Mouse (Mus musculus): ENCODE measurements around the gene Stk36.

Gene Stk36

GRCm38 (mm10) chr1:74665153-74665552, 63.9 kb downstream of the Stk36 start:
- in situ Hi-C loops (cut with MboI, MseI), result no loop called here

- in situ Hi-C loops (cut with MboI, MseI), result no loop called here
These were observed 67.1 kb downstream of the Stk36 start for GRCm38 (mm10) chr1:74668371-74668770.

- in situ Hi-C loops (cut with MboI, MseI), result loop anchor here in 1 of 2 experiments (5.0 kb wide), 1 partner anchor 455 kb away; the partner anchor contains the start of gene Nhej1
These were observed 71.5 kb downstream of the Stk36 start for GRCm38 (mm10) chr1:74672731-74673130.

GRCm38 (mm10) chr1:74676863-74677262, 75.6 kb downstream of the Stk36 start:
- in situ Hi-C loops (cut with MboI, MseI), result no loop called here

GRCm38 (mm10) chr1:74677843-74678242, 76.6 kb downstream of the Stk36 start:
- in situ Hi-C loops (cut with MboI, MseI), result no loop called here
